Mouse (Mus musculus) megakaryocyte, embryonic 14.5 days (primary cell): Measurements from ENCODE around the gene Cnr2.

Experiments used
- FLI1 ChIP-seq: IDR thresholded peaks from 2 replicates; pipeline ENCODE4 v1.6.1; 2012; ENCODE audit warnings: low read length, inconsistent platforms, mixed read lengths
- GATA1 ChIP-seq: IDR thresholded peaks from 3 replicates; pipeline ENCODE4 v1.6.1; 2012; ENCODE audit warnings: mixed read lengths, low read length, inconsistent platforms, borderline replicate concordance

- TF ChIP-seq GATA1 = no peak
- TF ChIP-seq FLI1 = no peak
These were observed 44.6 kb upstream of the Cnr2 start for GRCm38 (mm10) chr4:135850411-135851095.
